Mouse (Mus musculus): ENCODE results near the gene Ccdc85c.
A peak's percentile ranks its signal among the peaks of the same experiment; 100 is the strongest.

DNA sequence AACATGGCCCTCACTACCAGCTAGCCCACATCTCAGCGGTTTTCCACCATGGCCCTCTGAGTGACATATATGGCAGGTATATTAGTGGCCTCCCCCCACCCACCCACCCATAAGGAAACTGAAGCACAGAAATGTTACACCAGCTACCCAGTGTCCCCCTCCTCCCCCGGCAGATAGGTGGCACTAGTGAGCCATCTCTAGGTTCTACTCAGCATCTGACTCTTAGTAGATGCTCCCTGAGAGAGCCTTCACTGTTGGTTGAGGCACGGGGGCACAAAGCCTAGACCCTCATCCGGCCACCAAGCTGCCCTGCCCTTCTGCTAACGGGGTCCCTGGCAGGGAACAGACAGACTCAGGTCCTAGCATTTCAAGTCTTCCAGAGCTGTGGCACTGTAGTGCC, 57.7 kb downstream of the Ccdc85c start:
- TF ChIP-seq CTCF (IDR thresholded peaks at IDR 0.05) (peak; percentile 78), POLR2A (IDR thresholded peaks at IDR 0.05; ENCODE audit: insufficient read depth, low read depth, low read length) (no peak), EP300 (IDR thresholded peaks at IDR 0.05; ENCODE audit: insufficient read depth, low read depth, low read length) (no peak)

Data from heart, adult 2 months (tissue).